Mouse (Mus musculus): Measurements from ENCODE around the gene AC134908.4. TPM values are rescaled to one million over a fixed set of nuclear protein-coding genes. Genes with fewer than 3 reads are reported as not detected.

The AC134908.4 gene
- polyA plus RNA-seq, 1 experiment from 2014 or later = not detected

DNA sequence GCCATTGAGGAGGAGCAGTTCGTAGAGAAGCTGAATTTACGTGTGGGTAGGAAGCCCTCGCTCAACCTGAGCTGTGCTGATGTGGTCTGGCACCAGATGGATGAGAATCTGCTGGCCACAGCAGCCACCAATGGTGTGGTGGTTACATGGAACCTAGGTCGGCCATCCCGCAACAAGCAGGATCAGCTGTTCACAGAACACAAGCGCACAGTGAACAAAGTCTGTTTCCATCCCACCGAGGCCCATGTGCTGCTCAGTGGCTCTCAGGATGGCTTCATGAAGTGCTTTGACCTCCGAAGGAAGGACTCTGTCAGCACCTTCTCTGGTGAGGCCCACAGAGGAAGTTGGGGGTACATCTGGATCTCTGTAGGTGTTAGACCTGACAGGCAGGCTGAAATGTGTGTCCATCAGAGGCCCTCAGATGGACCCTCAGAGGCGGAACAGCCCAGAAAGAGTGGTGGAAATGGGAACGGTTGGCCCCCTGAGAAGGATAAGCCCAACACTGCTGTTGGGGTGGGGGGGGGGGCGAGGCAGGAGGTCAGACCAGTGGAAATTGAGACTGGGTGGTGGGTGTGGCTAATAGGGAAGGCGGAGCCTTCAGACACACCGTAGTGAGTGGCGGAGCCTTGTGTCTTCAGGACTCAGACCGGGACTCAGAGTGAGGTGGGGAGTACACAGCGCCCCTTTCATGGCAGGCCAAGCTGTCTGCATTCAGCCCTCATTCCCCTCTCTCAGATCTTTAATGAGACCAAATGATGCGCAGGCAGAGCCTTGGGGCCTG lies 29.1 kb upstream of the AC134908.4 start:
- 66% methylated on average over 17 of the region's 17 CpGs for WGBS (ENCODE audit: insufficient replicate concordance)
- peak overlapping the region; percentile 71 for H3K9ac ChIP-seq (replicated peaks)
- no peak for DNase-seq
- H3K4me1 ChIP-seq (ENCODE audit: insufficient read depth) = peaks cover 29% of the 10 kb centered on the region
- no peak overlapping the region for H3K27ac ChIP-seq (ENCODE audit: low read depth)
- peak overlapping the region; percentile 74 for H3K4me3 ChIP-seq (ENCODE audit: low read depth, low read length)
- no peaks in the 10 kb centered on the region for H3K9me3 ChIP-seq (ENCODE audit: low read length)
- H3K4me2 ChIP-seq (ENCODE audit: low read depth, low read length) = peak overlapping the region; percentile 92
- peaks cover 13% of the 10 kb centered on the region for H3K27me3 ChIP-seq (ENCODE audit: insufficient read depth, low read length)
- peaks cover 13% of the 10 kb centered on the region for H3K36me3 ChIP-seq (replicated peaks; ENCODE audit: insufficient read depth, low read length)
- no peak for TF ChIP-seq EP300 (IDR thresholded peaks at IDR 0.05; ENCODE audit: low read depth)
- no peak for TF ChIP-seq CTCF (IDR thresholded peaks at IDR 0.05; ENCODE audit: low read depth)
- ATAC-seq = no peak

DNA sequence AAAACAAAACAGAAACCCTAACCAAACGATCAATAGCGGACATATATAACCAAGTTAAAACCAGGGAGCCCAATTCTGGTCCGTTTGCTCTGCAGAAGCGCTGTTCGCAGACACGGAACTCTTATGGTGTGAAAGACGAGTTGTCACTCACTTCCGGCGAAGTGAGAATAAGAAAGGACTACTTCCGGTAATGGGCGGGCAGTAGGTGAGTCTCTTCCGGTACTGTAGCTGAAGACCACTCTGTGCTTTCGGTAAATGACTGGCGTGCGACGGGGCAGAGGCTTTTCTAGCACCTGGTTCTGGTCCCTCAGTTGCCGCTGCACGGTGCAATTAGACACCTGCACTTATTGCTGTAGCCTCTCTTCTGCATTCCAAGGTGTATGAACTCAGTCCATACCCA lies 28.0 kb upstream of the AC134908.4 start, which contains the start of gene Wdr24:
Gene Wdr24, plus strand, starts transcription at position 176 of the 400 bp plus-strand sequence.
- Histone ChIP-seq H3K27me3 (ENCODE audit: insufficient read depth, low read length) (peaks cover 24% of the 10 kb centered on the region), H3K4me2 (ENCODE audit: low read depth, low read length) (peak within 1 kb of the TSS; percentile 92), H3K36me3 (replicated peaks; ENCODE audit: insufficient read depth, low read length) (peaks cover 13% of the 10 kb centered on the region), H3K9me3 (ENCODE audit: low read length) (no peaks in the 10 kb centered on the region), H3K9ac (replicated peaks) (peak within 1 kb of the TSS; percentile 71), H3K4me1 (ENCODE audit: insufficient read depth) (peaks cover 22% of the 10 kb centered on the region), H3K27ac (ENCODE audit: low read depth) (peak within 1 kb of the TSS; percentile 62), H3K4me3 (ENCODE audit: low read depth, low read length) (peak within 1 kb of the TSS; percentile 74)
- ATAC-seq = peak; percentile 79
- WGBS (ENCODE audit: insufficient replicate concordance) = under 1% methylated on average over 18 of the region's 18 CpGs
- peak; percentile 80 for DNase-seq
- peak; percentile 7; the same call in 1 of the 2 replicates for TF ChIP-seq CTCF (IDR thresholded peaks at IDR 0.05; ENCODE audit: low read depth)
- TF ChIP-seq EP300 (IDR thresholded peaks at IDR 0.05; ENCODE audit: low read depth) = peak; percentile 44; the same call in 1 of the 2 replicates

DNA sequence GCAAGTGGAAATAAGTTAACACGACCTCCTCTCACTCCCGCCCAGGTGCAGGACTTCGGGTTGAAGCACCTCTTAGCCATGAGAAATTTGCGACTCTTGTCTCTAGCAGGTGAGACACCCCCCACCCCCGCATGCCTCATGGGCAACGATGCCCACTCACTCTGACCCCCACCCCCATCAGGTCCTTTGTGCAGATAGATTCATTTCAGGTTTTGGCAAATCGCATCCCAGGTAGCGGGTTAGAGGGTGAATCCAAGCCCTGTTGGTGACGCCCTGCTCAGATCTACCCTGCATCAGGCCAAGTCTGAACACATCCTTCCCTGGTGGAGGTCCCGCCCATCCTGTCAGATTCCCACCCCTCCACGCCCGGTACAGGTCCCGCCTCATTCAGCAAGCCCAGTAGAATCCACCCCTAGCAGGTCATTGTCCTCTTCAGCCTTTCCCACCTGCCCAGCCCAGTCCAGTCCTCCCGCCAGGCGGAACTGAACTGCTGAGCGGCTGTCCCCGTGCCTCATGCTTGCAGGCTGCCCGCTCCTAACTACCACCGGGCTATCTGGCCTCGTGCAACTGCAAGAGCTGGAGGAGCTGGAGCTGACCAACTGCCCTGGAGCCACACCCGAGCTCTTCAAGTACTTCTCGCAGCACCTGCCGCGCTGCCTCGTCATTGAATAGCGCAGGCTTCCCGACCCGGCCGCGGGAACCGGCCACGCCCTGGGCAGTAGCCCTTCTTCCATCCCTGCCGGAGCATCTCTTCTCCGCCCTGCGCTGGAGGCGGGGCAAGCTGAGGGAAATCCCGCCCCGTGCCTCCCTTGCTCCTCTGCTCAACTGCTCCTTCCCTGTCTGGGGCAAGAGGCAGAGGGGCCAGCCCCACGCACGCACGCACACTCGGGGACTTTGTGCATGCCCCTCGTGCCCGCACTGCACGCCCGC lies 23.7 kb upstream of the AC134908.4 start:
- Histone ChIP-seq H3K9me3 (ENCODE audit: low read length) (no peaks in the 10 kb centered on the region), H3K4me3 (ENCODE audit: low read depth, low read length) (no peak overlapping the region), H3K4me2 (ENCODE audit: low read depth, low read length) (no peak overlapping the region), H3K36me3 (replicated peaks; ENCODE audit: insufficient read depth, low read length) (no peaks in the 10 kb centered on the region), H3K27me3 (ENCODE audit: insufficient read depth, low read length) (peaks cover 45% of the 10 kb centered on the region), H3K9ac (replicated peaks) (no peak overlapping the region), H3K4me1 (ENCODE audit: insufficient read depth) (peaks cover 8% of the 10 kb centered on the region), H3K27ac (ENCODE audit: low read depth) (no peak overlapping the region)
- no peak for TF ChIP-seq CTCF (IDR thresholded peaks at IDR 0.05; ENCODE audit: low read depth)
- TF ChIP-seq EP300 (IDR thresholded peaks at IDR 0.05; ENCODE audit: low read depth) = no peak
- DNase-seq (peak; percentile 29), ATAC-seq (peak; percentile 54)
- 8% methylated on average over 45 of the region's 46 CpGs for WGBS (ENCODE audit: insufficient replicate concordance)

DNA sequence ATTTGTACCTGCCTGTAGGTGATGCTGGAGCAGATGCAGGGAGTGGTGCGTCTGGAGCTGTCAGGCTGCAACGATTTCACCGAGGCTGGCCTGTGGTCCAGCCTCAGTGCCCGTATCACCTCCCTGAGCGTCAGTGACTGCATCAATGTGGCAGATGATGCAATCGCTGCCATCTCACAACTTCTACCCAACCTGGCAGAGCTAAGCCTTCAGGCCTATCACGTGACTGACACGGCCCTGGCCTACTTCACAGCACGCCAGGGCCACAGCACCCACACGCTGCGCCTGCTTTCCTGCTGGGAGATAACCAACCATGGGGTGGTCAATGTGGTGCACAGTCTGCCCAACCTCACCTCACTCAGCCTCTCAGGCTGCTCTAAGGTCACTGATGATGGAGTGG lies 22.2 kb upstream of the AC134908.4 start:
- Histone ChIP-seq H3K4me1 (ENCODE audit: insufficient read depth) (peaks cover under 1% of the 10 kb centered on the region; the same call in 1 of the 2 replicates), H3K4me3 (ENCODE audit: low read depth, low read length) (no peak overlapping the region), H3K9ac (replicated peaks) (no peak overlapping the region), H3K27ac (ENCODE audit: low read depth) (no peak overlapping the region), H3K36me3 (replicated peaks; ENCODE audit: insufficient read depth, low read length) (no peaks in the 10 kb centered on the region), H3K4me2 (ENCODE audit: low read depth, low read length) (no peak overlapping the region), H3K9me3 (ENCODE audit: low read length) (no peaks in the 10 kb centered on the region), H3K27me3 (ENCODE audit: insufficient read depth, low read length) (peaks cover 56% of the 10 kb centered on the region)
- no peak for TF ChIP-seq EP300 (IDR thresholded peaks at IDR 0.05; ENCODE audit: low read depth)
- no peak for TF ChIP-seq CTCF (IDR thresholded peaks at IDR 0.05; ENCODE audit: low read depth)
- ATAC-seq = no peak
- 70% methylated on average over 11 of the region's 11 CpGs for WGBS (ENCODE audit: insufficient replicate concordance)
- DNase-seq = no peak

DNA sequence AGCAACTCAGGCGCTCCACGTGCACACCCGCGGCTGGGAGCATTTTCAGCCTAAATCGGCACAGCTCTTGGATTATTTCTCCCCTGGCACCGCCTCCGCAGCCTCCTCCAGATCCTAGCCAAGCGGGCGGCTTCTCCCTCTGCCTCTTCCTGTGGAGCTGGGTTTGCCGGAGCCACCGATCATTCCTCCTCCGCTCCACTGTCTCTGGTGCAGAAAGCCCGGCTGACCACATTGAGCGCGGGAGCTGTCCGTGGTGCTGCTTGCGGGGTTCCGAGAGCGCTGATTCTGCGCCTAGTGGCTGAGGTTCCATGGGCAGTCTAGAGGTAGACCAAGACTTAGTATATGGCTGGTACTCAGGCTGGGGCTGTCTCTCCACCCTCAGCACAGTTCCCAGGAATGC lies 18.0 kb upstream of the AC134908.4 start:
- peak; percentile 72 for ATAC-seq
- H3K4me2 ChIP-seq (ENCODE audit: low read depth, low read length) = no peak overlapping the region
- TF ChIP-seq CTCF (IDR thresholded peaks at IDR 0.05; ENCODE audit: low read depth) = peak; percentile 62
- no peak for TF ChIP-seq EP300 (IDR thresholded peaks at IDR 0.05; ENCODE audit: low read depth)
- no peaks in the 10 kb centered on the region for H3K9me3 ChIP-seq (ENCODE audit: low read length)
- DNase-seq = peak; percentile 90
- 6% methylated on average over 20 of the region's 20 CpGs for WGBS (ENCODE audit: insufficient replicate concordance)
- H3K36me3 ChIP-seq (replicated peaks; ENCODE audit: insufficient read depth, low read length) = no peaks in the 10 kb centered on the region
- H3K4me1 ChIP-seq (ENCODE audit: insufficient read depth) = peaks cover 12% of the 10 kb centered on the region; the same call in 1 of the 2 replicates
- no peak overlapping the region for H3K27ac ChIP-seq (ENCODE audit: low read depth)
- no peak overlapping the region for H3K9ac ChIP-seq (replicated peaks)
- peaks cover 66% of the 10 kb centered on the region for H3K27me3 ChIP-seq (ENCODE audit: insufficient read depth, low read length)
- no peak overlapping the region for H3K4me3 ChIP-seq (ENCODE audit: low read depth, low read length)

DNA sequence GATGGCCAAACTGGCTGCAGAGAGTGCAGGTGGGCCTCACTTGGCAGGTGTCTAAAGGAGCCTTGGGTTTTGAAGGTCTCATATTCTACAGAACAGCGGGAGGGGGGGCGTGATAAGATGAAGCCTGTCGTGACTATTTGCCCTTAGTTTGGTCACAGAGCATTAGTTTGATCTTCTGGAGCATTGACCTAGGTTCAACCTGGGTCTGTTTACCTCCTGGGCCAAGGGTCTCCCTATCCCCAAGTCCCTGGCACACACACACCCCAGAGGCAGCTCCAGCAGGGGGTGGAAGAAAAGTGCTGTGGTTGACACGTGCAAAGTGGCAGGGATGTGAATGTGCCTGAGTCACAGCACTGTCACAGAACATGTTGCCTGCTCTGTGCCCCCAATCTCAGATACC lies 15.4 kb upstream of the AC134908.4 start:
- Histone ChIP-seq H3K27me3 (ENCODE audit: insufficient read depth, low read length) (peaks cover 65% of the 10 kb centered on the region), H3K9ac (replicated peaks) (no peak overlapping the region), H3K9me3 (ENCODE audit: low read length) (no peaks in the 10 kb centered on the region), H3K4me3 (ENCODE audit: low read depth, low read length) (no peak overlapping the region), H3K36me3 (replicated peaks; ENCODE audit: insufficient read depth, low read length) (no peaks in the 10 kb centered on the region), H3K4me2 (ENCODE audit: low read depth, low read length) (no peak overlapping the region), H3K4me1 (ENCODE audit: insufficient read depth) (peaks cover 12% of the 10 kb centered on the region; the same call in 1 of the 2 replicates), H3K27ac (ENCODE audit: low read depth) (no peak overlapping the region)
- ATAC-seq (no peak), DNase-seq (no peak)
- WGBS (ENCODE audit: insufficient replicate concordance) = 54% methylated on average over 4 of the region's 4 CpGs
- TF ChIP-seq EP300 (IDR thresholded peaks at IDR 0.05; ENCODE audit: low read depth) (no peak), CTCF (IDR thresholded peaks at IDR 0.05; ENCODE audit: low read depth) (no peak)

All from liver, postnatal 0 days (tissue).